Mouse (Mus musculus): ENCODE measurements around the gene Gabrp.

DNA sequence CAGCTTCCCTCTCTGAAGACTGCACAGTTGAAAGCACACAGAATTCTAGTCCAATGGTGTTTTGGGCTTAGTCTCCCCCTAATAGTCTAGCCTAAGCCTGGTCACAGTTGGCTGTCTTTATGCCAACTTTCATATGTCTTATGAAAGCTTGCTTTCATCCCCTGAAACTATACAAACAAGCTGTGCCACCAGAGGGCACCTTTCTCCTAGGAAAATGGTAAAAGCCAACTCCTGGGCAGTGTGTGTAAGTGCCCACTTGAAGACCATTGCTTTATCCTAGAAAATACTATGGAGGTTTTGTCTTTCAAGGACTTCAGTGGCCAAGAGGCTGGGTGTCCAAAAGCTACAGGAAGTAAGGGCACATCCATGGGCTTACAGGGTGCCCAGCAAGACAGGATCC, 8.3 kb downstream of the Gabrp start:
- TF ChIP-seq POLR2A (IDR thresholded peaks at IDR 0.05; ENCODE audit: control insufficient read depth, extremely low read depth, insufficient read depth, low read length, poor library complexity) (no peak), CTCF (IDR thresholded peaks at IDR 0.05; ENCODE audit: borderline replicate concordance, control insufficient read depth, extremely low read depth, insufficient read depth, low read length, poor library complexity) (no peak)
